Mouse (Mus musculus): ENCODE measurements around the gene Gm11172.

GRCm38 (mm10) chr16:10825840-10826239 lies 13.1 kb downstream of the Gm11172 start:
- no peak for TF ChIP-seq CTCF (IDR thresholded peaks at IDR 0.05; ENCODE audit: low read depth)
- TF ChIP-seq EP300 (IDR thresholded peaks at IDR 0.05; ENCODE audit: low read depth), result no peak
